Mouse (Mus musculus): ENCODE measurements around the gene Doc2b. TPM values are rescaled to one million over a fixed set of nuclear protein-coding genes. Genes with fewer than 3 reads are reported as not detected.

The Doc2b gene
- polyA plus RNA-seq (2012; rRNA removed): 4.9 and 9.3 TPM in 2 replicates

- DNase-seq (ENCODE audit: low read depth): peak; percentile 79
- TF ChIP-seq CTCF (IDR thresholded peaks at IDR 0.05; ENCODE audit: borderline replicate concordance, extremely low read depth, insufficient read depth, insufficient read length): peak; percentile 5; the same call in 1 of the 2 replicates
- no peak for TF ChIP-seq POLR2A (IDR thresholded peaks at IDR 0.05; ENCODE audit: borderline replicate concordance, extremely low read depth, insufficient read depth, insufficient read length, poor library complexity, severe bottlenecking)
These were observed at the start of gene Doc2b for GRCm38 (mm10) chr11:75796029-75796445. TSS of gene Doc2b (minus strand) at chr11:75796049.

- DNase-seq (ENCODE audit: low read depth): no peak
- TF ChIP-seq CTCF (IDR thresholded peaks at IDR 0.05; ENCODE audit: borderline replicate concordance, extremely low read depth, insufficient read depth, insufficient read length) (no peak), POLR2A (IDR thresholded peaks at IDR 0.05; ENCODE audit: borderline replicate concordance, extremely low read depth, insufficient read depth, insufficient read length, poor library complexity, severe bottlenecking) (no peak)
These were observed 47.2 kb upstream of the Doc2b start for GRCm38 (mm10) chr11:75842904-75843619.

GRCm38 (mm10) chr11:75841503-75841902 is 45.7 kb upstream of the Doc2b start:
- no peak for DNase-seq (ENCODE audit: low read depth)
- TF ChIP-seq POLR2A (IDR thresholded peaks at IDR 0.05; ENCODE audit: borderline replicate concordance, extremely low read depth, insufficient read depth, insufficient read length, poor library complexity, severe bottlenecking) (no peak), CTCF (IDR thresholded peaks at IDR 0.05; ENCODE audit: borderline replicate concordance, extremely low read depth, insufficient read depth, insufficient read length) (no peak)

GRCm38 (mm10) chr11:75839536-75840430 is 43.9 kb upstream of the Doc2b start:
- peak; percentile 33 for DNase-seq (ENCODE audit: low read depth)

GRCm38 (mm10) chr11:75838861-75839426 is 43.1 kb upstream of the Doc2b start:
- DNase-seq (ENCODE audit: low read depth): no peak
- TF ChIP-seq CTCF (IDR thresholded peaks at IDR 0.05; ENCODE audit: borderline replicate concordance, extremely low read depth, insufficient read depth, insufficient read length) (no peak), POLR2A (IDR thresholded peaks at IDR 0.05; ENCODE audit: borderline replicate concordance, extremely low read depth, insufficient read depth, insufficient read length, poor library complexity, severe bottlenecking) (no peak)

More at GRCm38 (mm10) chr11:75839536-75840430, 43.9 kb upstream of the Doc2b start:
- no peak for TF ChIP-seq POLR2A (IDR thresholded peaks at IDR 0.05; ENCODE audit: borderline replicate concordance, extremely low read depth, insufficient read depth, insufficient read length, poor library complexity, severe bottlenecking)
- TF ChIP-seq CTCF (IDR thresholded peaks at IDR 0.05; ENCODE audit: borderline replicate concordance, extremely low read depth, insufficient read depth, insufficient read length): no peak

- TF ChIP-seq CTCF (IDR thresholded peaks at IDR 0.05; ENCODE audit: borderline replicate concordance, extremely low read depth, insufficient read depth, insufficient read length) (no peak), POLR2A (IDR thresholded peaks at IDR 0.05; ENCODE audit: borderline replicate concordance, extremely low read depth, insufficient read depth, insufficient read length, poor library complexity, severe bottlenecking) (no peak)
- DNase-seq (ENCODE audit: low read depth): no peak
These were observed 40.4 kb upstream of the Doc2b start for GRCm38 (mm10) chr11:75836240-75836610.

- DNase-seq (ENCODE audit: low read depth): no peak
- TF ChIP-seq CTCF (IDR thresholded peaks at IDR 0.05; ENCODE audit: borderline replicate concordance, extremely low read depth, insufficient read depth, insufficient read length) (no peak), POLR2A (IDR thresholded peaks at IDR 0.05; ENCODE audit: borderline replicate concordance, extremely low read depth, insufficient read depth, insufficient read length, poor library complexity, severe bottlenecking) (no peak)
These were observed 39.9 kb upstream of the Doc2b start for GRCm38 (mm10) chr11:75835587-75836239.

GRCm38 (mm10) chr11:75833081-75833480 is 37.2 kb upstream of the Doc2b start:
- TF ChIP-seq POLR2A (IDR thresholded peaks at IDR 0.05; ENCODE audit: borderline replicate concordance, extremely low read depth, insufficient read depth, insufficient read length, poor library complexity, severe bottlenecking) (no peak), CTCF (IDR thresholded peaks at IDR 0.05; ENCODE audit: borderline replicate concordance, extremely low read depth, insufficient read depth, insufficient read length) (no peak)
- DNase-seq (ENCODE audit: low read depth): no peak

- TF ChIP-seq POLR2A (IDR thresholded peaks at IDR 0.05; ENCODE audit: borderline replicate concordance, extremely low read depth, insufficient read depth, insufficient read length, poor library complexity, severe bottlenecking): no peak
- no peak for TF ChIP-seq CTCF (IDR thresholded peaks at IDR 0.05; ENCODE audit: borderline replicate concordance, extremely low read depth, insufficient read depth, insufficient read length)
- no peak for DNase-seq (ENCODE audit: low read depth)
These were observed 34.5 kb upstream of the Doc2b start for GRCm38 (mm10) chr11:75830386-75830785.

GRCm38 (mm10) chr11:75827414-75827813 is 31.6 kb upstream of the Doc2b start:
- TF ChIP-seq CTCF (IDR thresholded peaks at IDR 0.05; ENCODE audit: borderline replicate concordance, extremely low read depth, insufficient read depth, insufficient read length) (no peak), POLR2A (IDR thresholded peaks at IDR 0.05; ENCODE audit: borderline replicate concordance, extremely low read depth, insufficient read depth, insufficient read length, poor library complexity, severe bottlenecking) (no peak)
- DNase-seq (ENCODE audit: low read depth): no peak

GRCm38 (mm10) chr11:75823506-75823905 is 27.7 kb upstream of the Doc2b start:
- DNase-seq (ENCODE audit: low read depth): peak; percentile 29
- TF ChIP-seq CTCF (IDR thresholded peaks at IDR 0.05; ENCODE audit: borderline replicate concordance, extremely low read depth, insufficient read depth, insufficient read length) (no peak), POLR2A (IDR thresholded peaks at IDR 0.05; ENCODE audit: borderline replicate concordance, extremely low read depth, insufficient read depth, insufficient read length, poor library complexity, severe bottlenecking) (no peak)
